Mouse (Mus musculus): ENCODE measurements around the gene Ano6. TPM values are rescaled to one million over a fixed set of nuclear protein-coding genes. Genes with fewer than 3 reads are reported as not detected.

Gene Ano6
- total and polyA plus RNA-seq, 3 experiments = 14.9 to 27.0 (median 18.4) TPM

GRCm38 (mm10) chr15:95820678-95821077, 30.0 kb downstream of the Ano6 start:
- H3K79me2 ChIP-seq (replicated peaks; ENCODE audit: control insufficient read depth, extremely low read depth, insufficient read depth, poor library complexity, severe bottlenecking) = no peaks in the 10 kb centered on the region
- TF ChIP-seq CHD2 (IDR thresholded peaks at IDR 0.05; ENCODE audit: low read length) (no peak), MEF2A (IDR thresholded peaks at IDR 0.05; ENCODE audit: borderline replicate concordance, low read depth, low read length) (no peak), ETS1 (conservative IDR thresholded peaks at IDR 0.05; ENCODE audit: low read depth, low read length) (no peak), SMC3 (IDR thresholded peaks at IDR 0.05; ENCODE audit: low read depth, low read length) (no peak), MXI1 (IDR thresholded peaks at IDR 0.05; ENCODE audit: low read depth, low read length) (no peak), KAT2A (IDR thresholded peaks at IDR 0.05; ENCODE audit: insufficient replicate concordance, low read length) (no peak), NELFE (IDR thresholded peaks at IDR 0.05; ENCODE audit: low read depth, low read length) (no peak)
- in situ Hi-C loops (cut with MboI; ENCODE audit: low pct_ligation_motif_present, low pct_unique_long_range_greater_than_20kb, low sequenced_read_pairs) = no loop called here
- H3K4me3 ChIP-seq (replicated peaks in 1 of 3; ENCODE audit: low read depth in 2 of 3, low read length in 2 of 3, poor library complexity in 1 of 3) = no peak overlapping the region
- peaks cover 12 to 61% of the 10 kb centered on the region in 2 experiments for H3K36me3 ChIP-seq (replicated peaks in 1 of 2; ENCODE audit: control insufficient read depth in 1 of 2, insufficient read depth in 1 of 2, low read length in 1 of 2)
- no peaks in the 10 kb centered on the region for H3K27me3 ChIP-seq (replicated peaks)
- H3K4me2 ChIP-seq (ENCODE audit: insufficient read depth, low read depth, poor library complexity, severe bottlenecking) = no peak overlapping the region
- dilution Hi-C loops (cut with MboI; ENCODE audit: extremely low pct_ligation_motif_present, extremely low pct_unique_long_range_greater_than_20kb, low sequenced_read_pairs) = no loop called here
- H3K9me3 ChIP-seq (replicated peaks; ENCODE audit: low read length) = peaks cover 6% of the 10 kb centered on the region
- no peak overlapping the region for H3K27ac ChIP-seq (ENCODE audit: insufficient read depth, low read depth)
- DNase-seq (ENCODE audit: extremely low read depth) = no peak
- H3K4me1 ChIP-seq (ENCODE audit: control insufficient read depth in 1 of 2, insufficient read depth in 2 of 2) = peaks cover 0 to 8% of the 10 kb centered on the region in 2 experiments; a peak in 1 of 4 replicates
- no peak overlapping the region for H3K9ac ChIP-seq (ENCODE audit: insufficient read depth, low read depth)

GRCm38 (mm10) chr15:95822099-95822498, 31.5 kb downstream of the Ano6 start:
- no peak overlapping the region for H3K4me2 ChIP-seq (ENCODE audit: insufficient read depth, low read depth, poor library complexity, severe bottlenecking)
- peaks cover 12 to 62% of the 10 kb centered on the region in 2 experiments for H3K36me3 ChIP-seq (replicated peaks in 1 of 2; ENCODE audit: control insufficient read depth in 1 of 2, insufficient read depth in 1 of 2, low read length in 1 of 2)
- no peak overlapping the region for H3K4me3 ChIP-seq (replicated peaks in 1 of 3; ENCODE audit: low read depth in 2 of 3, low read length in 2 of 3, poor library complexity in 1 of 3)
- DNase-seq (ENCODE audit: extremely low read depth) = no peak
- TF ChIP-seq ETS1 (conservative IDR thresholded peaks at IDR 0.05; ENCODE audit: low read depth, low read length) (no peak), MXI1 (IDR thresholded peaks at IDR 0.05; ENCODE audit: low read depth, low read length) (no peak), GABPA (IDR thresholded peaks at IDR 0.05; ENCODE audit: insufficient replicate concordance, low read depth, low read length) (no peak), MAZ (IDR thresholded peaks at IDR 0.05; ENCODE audit: low read depth, low read length) (no peak)
- H3K27me3 ChIP-seq (replicated peaks) = no peaks in the 10 kb centered on the region
- dilution Hi-C loops (cut with MboI; ENCODE audit: extremely low pct_ligation_motif_present, extremely low pct_unique_long_range_greater_than_20kb, low sequenced_read_pairs) (no loop called here), in situ Hi-C loops (cut with MboI; ENCODE audit: low pct_ligation_motif_present, low pct_unique_long_range_greater_than_20kb, low sequenced_read_pairs) (no loop called here)
- peaks cover 0 to 8% of the 10 kb centered on the region in 2 experiments; a peak in 1 of 4 replicates for H3K4me1 ChIP-seq (ENCODE audit: control insufficient read depth in 1 of 2, insufficient read depth in 2 of 2)
- no peak overlapping the region for H3K27ac ChIP-seq (ENCODE audit: insufficient read depth, low read depth)
- peaks cover 6% of the 10 kb centered on the region for H3K9me3 ChIP-seq (replicated peaks; ENCODE audit: low read length)
- no peak overlapping the region for H3K9ac ChIP-seq (ENCODE audit: insufficient read depth, low read depth)
- H3K79me2 ChIP-seq (replicated peaks; ENCODE audit: control insufficient read depth, extremely low read depth, insufficient read depth, poor library complexity, severe bottlenecking) = no peaks in the 10 kb centered on the region

- in situ Hi-C loops (cut with MboI; ENCODE audit: low pct_ligation_motif_present, low pct_unique_long_range_greater_than_20kb, low sequenced_read_pairs) = no loop called here
- no peak overlapping the region for H3K27ac ChIP-seq (ENCODE audit: insufficient read depth, low read depth)
- H3K36me3 ChIP-seq (replicated peaks in 1 of 2; ENCODE audit: control insufficient read depth in 1 of 2, insufficient read depth in 1 of 2, low read length in 1 of 2) = peaks cover 12 to 62% of the 10 kb centered on the region in 2 experiments
- H3K9me3 ChIP-seq (replicated peaks; ENCODE audit: low read length) = peaks cover 6% of the 10 kb centered on the region
- peaks cover 0 to 9% of the 10 kb centered on the region in 2 experiments; a peak in 2 of 4 replicates for H3K4me1 ChIP-seq (ENCODE audit: control insufficient read depth in 1 of 2, insufficient read depth in 2 of 2)
- dilution Hi-C loops (cut with MboI; ENCODE audit: extremely low pct_ligation_motif_present, extremely low pct_unique_long_range_greater_than_20kb, low sequenced_read_pairs) = no loop called here
- no peak overlapping the region for H3K9ac ChIP-seq (ENCODE audit: insufficient read depth, low read depth)
- H3K4me3 ChIP-seq (replicated peaks in 1 of 3; ENCODE audit: low read depth in 2 of 3, low read length in 2 of 3, poor library complexity in 1 of 3) = no peak overlapping the region
- DNase-seq (ENCODE audit: extremely low read depth) = no peak
- H3K27me3 ChIP-seq (replicated peaks) = no peaks in the 10 kb centered on the region
- H3K4me2 ChIP-seq (ENCODE audit: insufficient read depth, low read depth, poor library complexity, severe bottlenecking) = no peak overlapping the region
- H3K79me2 ChIP-seq (replicated peaks; ENCODE audit: control insufficient read depth, extremely low read depth, insufficient read depth, poor library complexity, severe bottlenecking) = 0 out of 2 replicates have a peak, but pooled peaks cover 3% of the 10 kb centered on the region
- no peak for TF ChIP-seq ZC3H11A (IDR thresholded peaks at IDR 0.05; ENCODE audit: low read depth, low read length)
- TF ChIP-seq PAX5 (IDR thresholded peaks at IDR 0.05; ENCODE audit: low read length) = no peak
- no peak for TF ChIP-seq ZKSCAN1 (IDR thresholded peaks at IDR 0.05; ENCODE audit: borderline replicate concordance, low read depth, low read length)
- TF ChIP-seq E2F4 (IDR thresholded peaks at IDR 0.05; ENCODE audit: insufficient replicate concordance, low read depth, low read length) = no peak
- TF ChIP-seq CTCF (conservative IDR thresholded peaks at IDR 0.05 in 1 of 2, IDR thresholded peaks at IDR 0.05 in 1 of 2; ENCODE audit: low read depth in 2 of 2, low read length in 2 of 2) = no peak
- no peak for TF ChIP-seq ETS1 (conservative IDR thresholded peaks at IDR 0.05; ENCODE audit: low read depth, low read length)
- no peak for TF ChIP-seq ZMIZ1 (IDR thresholded peaks at IDR 0.05; ENCODE audit: low read depth, low read length)
- TF ChIP-seq USF1 (IDR thresholded peaks at IDR 0.05; ENCODE audit: low read depth, low read length) = no peak
- TF ChIP-seq HCFC1 (IDR thresholded peaks at IDR 0.05; ENCODE audit: low read depth, low read length) = no peak
- TF ChIP-seq NELFE (IDR thresholded peaks at IDR 0.05; ENCODE audit: low read depth, low read length) = no peak
- no peak for TF ChIP-seq ZNF384 (IDR thresholded peaks at IDR 0.05; ENCODE audit: low read depth, low read length)
- no peak for TF ChIP-seq SMC3 (IDR thresholded peaks at IDR 0.05; ENCODE audit: low read depth, low read length)
- no peak for TF ChIP-seq JUND (conservative IDR thresholded peaks at IDR 0.05; ENCODE audit: low read depth, low read length)
- TF ChIP-seq POLR2AphosphoS2 (IDR thresholded peaks at IDR 0.05; ENCODE audit: low read depth, low read length) = no peak
- no peak for TF ChIP-seq IRF4 (IDR thresholded peaks at IDR 0.05; ENCODE audit: low read depth, low read length)
- no peak for TF ChIP-seq TBP (conservative IDR thresholded peaks at IDR 0.05; ENCODE audit: low read depth, low read length)
These were observed 33.0 kb downstream of the Ano6 start for GRCm38 (mm10) chr15:95823383-95824306.

Measured in CH12.LX (cell line).